Mouse (Mus musculus) bone marrow macrophage, adult 2 months (primary cell): ENCODE data around the gene Slc6a6.

Experiments
- CTCF ChIP-seq: IDR thresholded peaks from 2 replicates; pipeline ENCODE4 v1.5.1; 2012; ENCODE audit warnings: low read depth, mild to moderate bottlenecking, low read length, moderate library complexity
- POLR2A ChIP-seq: IDR thresholded peaks from 2 replicates; pipeline ENCODE4 v1.6.1; 2012; ENCODE audit warnings: mild to moderate bottlenecking, low read depth, low read length, borderline replicate concordance

- TF ChIP-seq POLR2A: no peak
- TF ChIP-seq CTCF: no peak
Measured at GRCm38 (mm10) chr6:91762051-91762742, 78.3 kb downstream of the Slc6a6 start.
